Mouse (Mus musculus) ovary, postnatal 10 days (tissue): ENCODE data around the gene Xpo6.

Source experiments
- DNase-seq: peaks from one replicate; pipeline ENCODE4 v3.0.0; 2022; ENCODE audit warnings: low spot score

The Xpo6 gene

DNA sequence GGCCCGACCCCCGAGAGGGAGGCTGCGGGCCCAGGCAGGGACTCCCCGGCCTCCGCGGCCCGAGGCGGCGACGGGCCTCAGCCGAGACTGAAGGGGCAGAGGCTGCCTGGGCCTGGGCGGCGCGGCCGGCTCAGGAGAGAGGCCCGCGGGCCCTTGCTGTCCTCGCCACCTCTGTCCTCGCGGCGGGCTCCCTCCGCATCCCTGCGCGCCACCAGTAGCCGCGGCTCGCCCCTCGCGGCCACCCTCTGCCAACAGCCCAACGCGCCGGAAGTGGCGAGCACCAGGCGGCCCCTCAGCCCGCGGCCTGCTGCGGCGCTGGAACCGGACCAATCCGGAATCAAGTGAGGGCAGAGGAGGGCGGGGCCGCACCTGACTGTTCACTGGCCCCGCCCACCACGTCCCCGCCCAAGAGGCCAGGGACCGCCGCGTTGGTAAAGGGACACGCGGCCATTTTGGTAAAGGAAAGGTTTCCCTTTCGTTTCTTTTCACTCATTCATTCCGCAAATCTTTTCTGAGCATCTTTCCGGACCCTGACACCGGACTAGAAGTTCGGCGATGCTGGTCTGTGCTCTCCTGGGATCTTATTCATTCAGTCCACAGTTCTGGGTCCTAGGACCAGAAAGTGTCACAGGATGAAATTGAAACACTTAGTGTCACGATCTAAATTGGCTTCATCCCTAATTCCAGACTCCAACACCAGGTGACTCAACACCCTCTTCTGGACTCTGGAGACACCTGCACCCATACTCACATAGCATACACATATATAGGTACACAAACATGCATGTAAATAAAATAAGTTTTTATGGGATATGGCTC, at the start of gene Xpo6:
TSS of gene Xpo6 (minus strand) at position 324 of the 819 bp plus-strand sequence.
- peak; percentile 83 for DNase-seq

GRCm38 (mm10) chr7:126249986-126250385, 49.7 kb upstream of the Xpo6 start:
- no peak for DNase-seq

DNA sequence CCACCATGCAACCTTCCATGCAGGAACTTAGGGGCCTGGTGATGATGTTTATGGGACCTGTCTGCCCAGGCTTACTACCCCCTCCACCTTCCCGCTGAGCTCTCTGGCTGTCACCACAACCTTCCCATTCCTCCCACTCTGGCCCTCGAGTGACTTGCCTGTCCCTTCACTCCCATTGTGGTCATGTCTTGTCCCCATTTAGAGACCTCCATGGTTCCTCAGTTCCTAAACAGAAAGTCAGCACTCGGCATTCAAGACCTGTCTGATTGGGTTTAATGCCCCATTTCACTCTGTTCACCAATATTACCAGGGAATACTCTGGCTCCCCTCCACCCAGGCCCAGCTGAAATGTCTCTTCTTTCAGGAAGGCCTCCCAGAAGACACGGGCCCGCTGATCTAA, 48.8 kb upstream of the Xpo6 start:
- DNase-seq: no peak

DNA sequence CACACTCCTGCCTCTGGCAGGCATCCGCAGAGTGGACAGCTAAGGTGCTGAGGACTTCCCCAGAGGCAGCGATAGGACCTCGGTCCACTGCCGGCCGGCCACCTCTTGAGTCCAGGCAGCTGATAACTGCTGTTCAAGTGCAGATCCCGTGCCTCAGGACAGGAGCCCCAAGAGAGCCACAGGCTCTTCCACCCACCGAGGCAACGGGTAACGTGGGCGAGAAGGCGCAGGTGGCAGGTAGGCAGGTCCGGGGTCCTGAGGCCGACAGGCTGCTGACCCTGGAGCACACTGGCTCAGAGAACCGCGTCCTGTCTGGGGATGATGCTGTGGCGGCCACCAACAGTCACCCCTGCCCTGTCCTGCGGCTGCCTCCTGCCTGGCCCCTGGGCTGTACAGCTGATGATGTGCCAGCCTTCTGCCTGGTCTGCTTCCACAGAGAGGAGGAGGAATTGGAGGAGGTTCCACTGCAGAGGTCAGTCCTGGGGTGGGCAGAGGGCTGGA, 48.4 kb upstream of the Xpo6 start:
- no peak for DNase-seq

DNA sequence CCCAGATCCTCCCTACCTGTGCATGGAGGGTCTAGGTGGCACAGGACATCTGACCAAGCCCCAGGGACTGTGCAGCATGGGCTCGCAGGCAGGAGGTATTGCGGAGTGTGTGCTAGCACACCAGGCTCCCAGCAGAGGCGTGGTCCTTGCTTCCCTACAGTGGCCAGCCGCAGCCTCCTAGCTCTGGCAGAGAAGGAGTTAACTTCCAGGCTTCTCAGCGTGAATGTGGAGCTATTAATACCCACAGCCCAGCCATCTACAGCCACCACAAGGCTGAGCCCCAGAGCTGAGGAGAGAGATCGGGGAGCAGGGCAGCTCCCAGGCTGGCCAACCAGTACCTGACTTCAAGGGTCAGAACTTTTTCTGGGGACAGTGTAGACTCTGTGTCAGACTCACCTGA, 47.8 kb upstream of the Xpo6 start:
- no peak for DNase-seq

- no peak for DNase-seq
Observed at GRCm38 (mm10) chr7:126244168-126244750, 44.0 kb upstream of the Xpo6 start.

GRCm38 (mm10) chr7:126240814-126241360, 40.6 kb upstream of the Xpo6 start:
- DNase-seq: no peak

DNA sequence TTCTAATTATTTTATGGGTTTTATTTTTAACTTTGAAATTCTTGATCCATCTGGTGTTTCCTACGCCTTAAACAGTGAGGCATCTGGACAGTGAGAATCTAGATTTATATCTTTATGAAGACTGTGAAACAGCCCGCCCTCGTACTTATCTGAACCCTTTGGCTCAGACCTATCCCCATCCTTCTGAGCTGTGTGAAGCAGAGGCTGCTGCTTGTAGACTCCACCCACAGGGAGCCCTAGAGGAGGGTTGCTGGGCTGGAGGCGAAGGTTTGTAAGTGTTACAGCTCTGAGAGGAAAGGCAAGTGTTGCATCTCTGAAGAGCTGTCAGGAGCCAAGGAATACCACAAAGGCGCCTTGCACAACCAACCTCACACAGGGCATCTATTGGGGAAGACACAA, 36.5 kb upstream of the Xpo6 start:
- no peak for DNase-seq

GRCm38 (mm10) chr7:126236083-126236793, 35.9 kb upstream of the Xpo6 start:
- DNase-seq: no peak

GRCm38 (mm10) chr7:126234611-126235010, 34.3 kb upstream of the Xpo6 start:
- DNase-seq: no peak

- DNase-seq: no peak
Observed at GRCm38 (mm10) chr7:126232345-126233071, 32.2 kb upstream of the Xpo6 start.

GRCm38 (mm10) chr7:126230357-126231148, 30.3 kb upstream of the Xpo6 start:
- no peak for DNase-seq

DNA sequence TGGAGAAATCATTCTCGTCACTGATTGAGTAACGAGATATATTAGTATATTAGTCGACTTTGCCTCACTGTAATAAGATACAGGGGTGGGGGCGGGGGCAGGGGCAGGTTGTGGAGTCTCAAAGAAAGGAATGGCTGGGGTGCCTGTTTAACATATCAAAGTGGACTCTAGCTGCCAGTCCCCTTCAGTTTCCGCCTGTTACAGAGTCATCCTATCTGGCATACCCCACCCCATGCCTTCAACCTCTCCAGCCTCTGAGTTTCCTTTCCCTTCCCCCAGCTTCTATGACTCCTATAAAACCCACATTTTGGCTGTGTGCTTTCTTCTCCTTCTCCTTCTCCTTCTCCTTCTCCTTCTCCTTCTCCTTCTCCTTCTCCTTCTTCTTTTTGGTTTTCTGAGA, 25.8 kb upstream of the Xpo6 start:
- no peak for DNase-seq

GRCm38 (mm10) chr7:126222753-126223152, 22.5 kb upstream of the Xpo6 start:
- DNase-seq: no peak

GRCm38 (mm10) chr7:126220611-126221010, 20.3 kb upstream of the Xpo6 start:
- DNase-seq: no peak

DNA sequence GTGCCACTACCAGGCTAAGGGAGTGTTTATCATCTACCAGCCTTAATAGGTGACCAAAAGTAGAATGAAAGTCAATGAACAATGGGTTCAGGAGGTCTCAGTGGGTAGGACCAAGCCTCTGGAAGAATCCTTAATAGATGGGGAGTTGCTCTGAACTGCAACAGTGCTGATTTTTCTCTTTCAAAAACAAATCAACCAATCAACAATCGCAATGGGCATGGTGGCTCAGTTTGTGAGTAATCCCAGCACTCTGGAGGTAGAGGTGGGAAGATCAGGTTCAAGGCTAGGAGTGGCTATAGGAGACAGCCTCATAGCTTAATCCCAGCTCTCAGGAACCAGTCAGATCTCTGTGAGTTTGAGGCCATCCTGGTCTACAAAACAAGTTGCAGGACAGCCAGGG, 18.0 kb upstream of the Xpo6 start:
- DNase-seq: no peak

- no peak for DNase-seq
Observed at GRCm38 (mm10) chr7:126216867-126217266, 16.6 kb upstream of the Xpo6 start.

- no peak for DNase-seq
Observed at GRCm38 (mm10) chr7:126210856-126211255, 10.6 kb upstream of the Xpo6 start.

GRCm38 (mm10) chr7:126200997-126201345, 670 bp upstream of the Xpo6 start:
- DNase-seq: no peak

DNA sequence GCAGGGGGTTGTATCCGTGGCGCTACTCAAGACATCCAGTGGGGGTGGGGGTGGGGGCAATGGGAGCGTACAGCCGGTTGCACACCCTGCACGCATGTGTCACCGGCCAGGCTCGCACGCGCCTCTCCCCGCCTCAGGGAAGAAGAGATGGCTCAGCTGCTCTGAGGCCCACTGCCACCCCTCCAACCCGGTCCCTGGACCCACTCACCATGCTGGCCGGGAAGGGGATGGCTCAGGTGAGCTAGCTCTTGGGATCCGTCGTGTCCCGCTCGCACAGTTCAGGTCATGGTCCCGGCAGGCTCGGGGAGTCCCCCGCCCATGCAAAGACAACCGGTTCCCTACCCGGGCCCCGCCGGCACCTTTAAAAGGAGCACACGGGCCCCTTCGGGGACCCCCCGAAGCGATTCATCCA, 604 bp downstream of the Xpo6 start:
- peak; percentile 31 for DNase-seq

DNA sequence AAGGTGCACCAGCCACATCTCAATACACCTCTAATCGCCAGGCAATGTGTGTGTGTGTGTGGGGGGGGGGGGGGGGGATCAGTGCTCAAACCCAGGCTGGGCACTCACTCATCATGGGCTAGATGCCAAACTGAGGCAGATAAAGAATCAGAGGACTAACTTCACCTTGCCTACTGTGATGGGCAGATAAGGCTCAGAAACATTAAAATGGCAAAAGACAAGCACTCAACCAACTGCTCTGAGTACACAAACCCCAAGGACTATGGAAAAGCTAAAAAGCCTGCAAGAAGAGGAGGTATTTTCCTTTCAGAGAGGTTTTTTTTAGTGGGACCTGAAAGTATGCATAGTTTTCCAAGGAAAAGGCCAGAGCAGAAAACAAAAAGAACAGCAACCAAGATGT, 1.4 kb downstream of the Xpo6 start:
- no peak for DNase-seq
